Mouse (Mus musculus): ENCODE results near the gene Sdc4. TPM values are rescaled to one million over a fixed set of nuclear protein-coding genes. Genes with fewer than 3 reads are reported as not detected.

Gene Sdc4
- polyA plus RNA-seq, 1 experiment = 0.03 TPM

DNA sequence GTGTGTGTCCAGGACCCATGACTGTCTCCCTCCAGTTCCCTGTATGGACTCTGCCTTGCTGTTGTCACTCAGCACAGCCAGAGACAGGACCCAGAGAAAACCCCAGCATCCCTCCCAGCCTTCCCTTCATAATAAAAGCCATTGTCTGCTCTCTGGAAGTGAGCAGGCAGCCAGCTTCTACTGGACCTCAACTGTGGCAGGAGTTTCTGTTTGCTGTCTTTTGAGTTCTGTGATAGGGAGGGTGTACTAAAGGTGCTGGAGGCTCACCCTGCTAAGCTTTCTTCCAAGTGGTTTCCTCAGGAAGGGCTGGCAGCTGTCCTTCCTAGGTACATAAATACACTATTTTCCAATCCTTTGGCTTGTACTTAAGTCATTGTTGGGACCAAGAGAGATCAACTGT is 21.5 kb upstream of the Sdc4 start:
- no peak overlapping the region for H3K4me3 ChIP-seq (replicated peaks)
- peaks cover 48% of the 10 kb centered on the region for H3K4me1 ChIP-seq (ENCODE audit: control insufficient read depth)
- no peaks in the 10 kb centered on the region for H3K27me3 ChIP-seq (ENCODE audit: control insufficient read depth)
- no peaks in the 10 kb centered on the region for H3K9me3 ChIP-seq (ENCODE audit: control insufficient read depth, low read length)
- H3K36me3 ChIP-seq (ENCODE audit: control insufficient read depth) = peaks cover 45% of the 10 kb centered on the region
- TF ChIP-seq GATA1 (IDR thresholded peaks at IDR 0.05; ENCODE audit: low read length) = no peak
- no peak for TF ChIP-seq TAL1 (IDR thresholded peaks at IDR 0.05; ENCODE audit: low read length)

DNA sequence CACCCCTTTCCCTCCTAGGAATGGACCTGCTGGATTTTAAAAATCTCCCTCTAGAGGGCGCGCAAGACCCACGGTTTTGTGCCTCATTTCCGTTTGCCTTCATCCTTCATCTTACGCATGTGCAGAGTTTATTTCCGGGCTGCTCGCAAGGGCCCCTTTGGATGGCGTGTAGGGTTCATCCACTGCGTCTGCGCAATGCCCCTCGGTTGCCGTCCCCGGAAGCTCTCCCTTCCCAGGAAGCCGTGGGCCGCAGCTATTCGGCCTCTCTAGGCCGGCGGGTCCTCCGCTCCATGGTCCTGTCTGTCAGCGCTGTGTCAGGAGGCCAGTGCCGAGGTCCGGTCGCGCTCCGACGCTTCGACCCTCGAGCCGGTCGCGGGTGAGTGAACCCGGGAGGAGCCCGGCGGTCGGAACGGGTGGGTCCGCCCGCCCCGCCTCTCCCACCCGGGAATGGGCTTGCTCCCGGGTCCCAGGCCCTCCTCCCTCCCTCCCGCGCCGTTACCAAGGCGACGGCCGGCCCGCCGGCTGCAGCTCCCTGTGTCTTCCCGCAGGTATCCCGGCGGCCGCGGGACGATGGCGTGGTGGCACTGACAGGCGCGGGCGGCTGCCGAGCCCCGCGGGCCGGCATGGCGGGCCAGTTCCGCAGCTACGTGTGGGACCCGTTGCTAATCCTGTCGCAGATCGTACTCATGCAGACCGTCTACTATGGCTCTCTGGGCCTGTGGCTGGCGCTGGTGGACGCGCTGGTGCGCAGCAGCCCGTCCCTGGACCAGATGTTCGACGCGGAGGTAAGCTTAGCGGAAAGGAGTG is 17.3 kb upstream of the Sdc4 start, which contains the start of gene Gm20458:
Gm20458 (plus strand) TSS at position 223 of the 807 bp plus-strand sequence.
- TF ChIP-seq GATA1 (IDR thresholded peaks at IDR 0.05; ENCODE audit: low read length) (no peak), TAL1 (IDR thresholded peaks at IDR 0.05; ENCODE audit: low read length) (no peak)

DNA sequence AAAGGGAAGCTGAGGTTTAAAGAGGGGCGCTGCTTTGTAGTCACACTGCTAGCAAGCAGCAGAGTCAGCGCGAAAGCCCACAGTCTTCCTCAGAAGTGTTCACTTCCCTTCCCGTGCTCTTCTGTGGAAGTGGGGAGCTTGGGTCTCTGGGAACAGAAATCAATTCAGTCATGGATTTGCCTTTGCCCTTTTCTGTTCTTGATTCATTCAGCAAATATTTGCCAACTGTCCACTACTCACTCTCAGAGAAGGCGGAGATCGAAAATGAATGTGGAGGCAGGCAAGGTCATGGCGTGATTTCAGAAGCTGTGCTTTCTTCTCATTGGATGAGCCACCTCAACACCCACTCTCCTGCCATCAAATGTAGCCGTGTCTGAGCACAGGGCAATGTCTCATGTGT is 14.8 kb upstream of the Sdc4 start:
- Histone ChIP-seq H3K9me3 (ENCODE audit: control insufficient read depth, low read length) (no peaks in the 10 kb centered on the region), H3K4me3 (replicated peaks) (no peak overlapping the region), H3K36me3 (ENCODE audit: control insufficient read depth) (peaks cover 10% of the 10 kb centered on the region), H3K4me1 (ENCODE audit: control insufficient read depth) (peaks cover 25% of the 10 kb centered on the region), H3K27me3 (ENCODE audit: control insufficient read depth) (peaks cover 8% of the 10 kb centered on the region)
- TF ChIP-seq TAL1 (IDR thresholded peaks at IDR 0.05; ENCODE audit: low read length) (no peak), GATA1 (IDR thresholded peaks at IDR 0.05; ENCODE audit: low read length) (no peak)

More for the DNA sequence above, 17.3 kb upstream of the Sdc4 start, which contains the start of gene Gm20458:
- peaks cover 8% of the 10 kb centered on the region for H3K27me3 ChIP-seq (ENCODE audit: control insufficient read depth)
- peaks cover 34% of the 10 kb centered on the region for H3K4me1 ChIP-seq (ENCODE audit: control insufficient read depth)
- H3K9me3 ChIP-seq (ENCODE audit: control insufficient read depth, low read length) = no peaks in the 10 kb centered on the region
- H3K36me3 ChIP-seq (ENCODE audit: control insufficient read depth) = peaks cover 34% of the 10 kb centered on the region
- H3K4me3 ChIP-seq (replicated peaks) = peak within 1 kb of the TSS; percentile 76

DNA sequence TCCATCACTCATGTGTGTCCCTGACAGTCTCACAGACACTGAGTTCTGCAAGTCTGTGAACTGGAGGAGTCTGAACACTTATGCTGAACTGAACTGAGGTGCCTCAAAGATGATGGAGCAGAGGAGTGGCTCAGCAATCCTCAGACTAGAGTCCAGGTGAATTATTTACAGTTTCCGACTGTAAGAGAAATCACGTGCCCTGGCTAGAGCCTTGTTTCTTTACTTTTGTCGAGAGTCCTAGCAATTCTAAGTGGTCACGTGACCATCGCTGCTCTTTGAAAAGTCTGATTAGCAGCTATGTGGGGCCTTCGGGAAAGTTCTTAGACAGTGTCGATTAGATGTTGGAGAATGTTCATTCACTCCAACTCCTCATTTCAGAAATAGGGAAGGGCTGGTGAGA is 14.3 kb upstream of the Sdc4 start:
- Histone ChIP-seq H3K4me1 (ENCODE audit: control insufficient read depth) (peaks cover 21% of the 10 kb centered on the region), H3K9me3 (ENCODE audit: control insufficient read depth, low read length) (no peaks in the 10 kb centered on the region), H3K4me3 (replicated peaks) (no peak overlapping the region), H3K36me3 (ENCODE audit: control insufficient read depth) (peaks cover 4% of the 10 kb centered on the region), H3K27me3 (ENCODE audit: control insufficient read depth) (peaks cover 8% of the 10 kb centered on the region)
- no peak for TF ChIP-seq GATA1 (IDR thresholded peaks at IDR 0.05; ENCODE audit: low read length)
- no peak for TF ChIP-seq TAL1 (IDR thresholded peaks at IDR 0.05; ENCODE audit: low read length)

DNA sequence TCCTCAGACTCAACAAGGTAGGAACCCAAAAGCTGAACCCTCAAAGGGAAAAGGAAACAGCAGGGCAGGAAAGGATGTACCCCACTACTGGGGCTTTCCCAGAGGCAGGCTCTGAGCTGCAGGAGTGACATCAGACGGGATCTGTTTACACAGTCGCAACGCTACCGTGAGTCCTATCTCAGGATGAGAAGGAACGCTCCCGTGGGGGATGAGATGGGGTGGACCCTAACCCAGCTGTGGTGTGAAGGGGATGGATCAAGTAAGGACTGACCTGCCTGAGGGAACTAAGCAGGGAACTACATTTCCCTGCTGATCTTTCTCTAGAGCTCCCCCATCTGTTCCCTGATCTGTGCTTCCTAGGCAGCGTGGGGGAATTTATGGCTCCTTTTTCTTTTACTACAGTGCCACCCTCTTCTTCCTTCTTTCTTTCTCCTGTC is 13.2 kb upstream of the Sdc4 start, which contains the start of gene Sys1:
Sys1 (plus strand) TSS at position 101 of the 437 bp plus-strand sequence.
- Histone ChIP-seq H3K9me3 (ENCODE audit: control insufficient read depth, low read length) (no peaks in the 10 kb centered on the region), H3K4me3 (replicated peaks) (no peak within 1 kb of the TSS), H3K27me3 (ENCODE audit: control insufficient read depth) (peaks cover 8% of the 10 kb centered on the region), H3K36me3 (ENCODE audit: control insufficient read depth) (no peaks in the 10 kb centered on the region), H3K4me1 (ENCODE audit: control insufficient read depth) (peaks cover 11% of the 10 kb centered on the region)
- no peak for TF ChIP-seq TAL1 (IDR thresholded peaks at IDR 0.05; ENCODE audit: low read length)
- TF ChIP-seq GATA1 (IDR thresholded peaks at IDR 0.05; ENCODE audit: low read length) = no peak

DNA sequence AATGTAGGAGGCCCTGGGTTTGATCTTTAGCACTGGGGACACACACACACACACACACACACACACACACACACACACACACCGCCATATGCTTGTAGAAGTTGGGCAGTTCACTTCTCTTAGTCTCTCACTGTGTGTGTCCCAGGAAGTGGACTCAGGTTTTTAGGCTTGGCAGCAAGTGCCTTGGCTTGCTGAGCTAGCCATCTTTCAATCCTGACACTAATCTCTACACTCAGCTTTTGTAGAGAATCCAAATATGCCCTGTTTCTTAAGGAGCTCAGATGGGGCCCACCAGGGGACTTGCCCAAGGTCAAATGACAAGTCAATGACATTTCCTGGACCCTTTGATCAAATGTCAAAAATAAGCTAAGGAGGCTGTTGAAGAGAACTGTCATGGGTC is 12.7 kb upstream of the Sdc4 start:
- H3K9me3 ChIP-seq (ENCODE audit: control insufficient read depth, low read length) = no peaks in the 10 kb centered on the region
- no peaks in the 10 kb centered on the region for H3K36me3 ChIP-seq (ENCODE audit: control insufficient read depth)
- TF ChIP-seq GATA1 (IDR thresholded peaks at IDR 0.05; ENCODE audit: low read length) = no peak
- no peak for TF ChIP-seq TAL1 (IDR thresholded peaks at IDR 0.05; ENCODE audit: low read length)
- peaks cover 8% of the 10 kb centered on the region for H3K27me3 ChIP-seq (ENCODE audit: control insufficient read depth)
- H3K4me1 ChIP-seq (ENCODE audit: control insufficient read depth) = peaks cover 7% of the 10 kb centered on the region
- no peak overlapping the region for H3K4me3 ChIP-seq (replicated peaks)

DNA sequence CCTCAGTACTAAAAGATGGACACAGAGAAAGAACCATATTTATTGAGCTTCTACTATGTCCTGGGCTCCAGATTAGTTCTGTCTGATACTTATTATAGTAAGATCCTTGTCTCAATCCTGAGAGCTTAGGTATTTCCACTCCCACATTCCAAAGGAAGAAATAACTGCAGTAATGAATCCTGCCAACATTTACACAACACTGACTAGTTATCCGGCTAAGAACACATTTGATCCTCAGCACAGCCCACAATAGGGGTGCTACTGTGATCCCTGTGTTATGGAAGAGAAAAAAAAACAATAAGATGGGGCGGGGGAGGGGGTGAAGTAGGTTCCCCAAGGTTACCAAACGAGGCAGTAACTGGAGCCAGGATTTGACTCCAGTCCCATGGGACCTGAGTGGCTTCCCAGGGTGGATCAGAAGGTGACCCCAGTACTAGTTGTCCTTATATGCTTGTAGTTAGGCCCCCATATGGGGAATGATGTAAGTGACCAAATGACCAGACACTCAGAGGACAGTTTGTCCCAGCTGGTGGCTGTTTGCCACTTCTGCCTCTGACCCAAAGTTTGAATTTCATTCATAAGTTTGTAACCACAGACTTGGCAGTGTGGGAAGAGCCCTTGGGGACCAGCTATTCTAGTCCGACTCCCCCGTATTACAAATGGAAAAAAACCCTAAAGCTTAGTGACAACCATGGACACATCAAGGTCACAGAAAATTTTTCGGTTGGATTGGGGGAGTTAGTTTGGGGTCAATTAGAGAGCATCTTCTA is 11.9 kb upstream of the Sdc4 start:
- Histone ChIP-seq H3K4me3 (replicated peaks) (no peak overlapping the region), H3K9me3 (ENCODE audit: control insufficient read depth, low read length) (no peaks in the 10 kb centered on the region), H3K4me1 (ENCODE audit: control insufficient read depth) (no peaks in the 10 kb centered on the region), H3K36me3 (ENCODE audit: control insufficient read depth) (no peaks in the 10 kb centered on the region), H3K27me3 (ENCODE audit: control insufficient read depth) (peaks cover 8% of the 10 kb centered on the region)
- no peak for TF ChIP-seq GATA1 (IDR thresholded peaks at IDR 0.05; ENCODE audit: low read length)
- no peak for TF ChIP-seq TAL1 (IDR thresholded peaks at IDR 0.05; ENCODE audit: low read length)

DNA sequence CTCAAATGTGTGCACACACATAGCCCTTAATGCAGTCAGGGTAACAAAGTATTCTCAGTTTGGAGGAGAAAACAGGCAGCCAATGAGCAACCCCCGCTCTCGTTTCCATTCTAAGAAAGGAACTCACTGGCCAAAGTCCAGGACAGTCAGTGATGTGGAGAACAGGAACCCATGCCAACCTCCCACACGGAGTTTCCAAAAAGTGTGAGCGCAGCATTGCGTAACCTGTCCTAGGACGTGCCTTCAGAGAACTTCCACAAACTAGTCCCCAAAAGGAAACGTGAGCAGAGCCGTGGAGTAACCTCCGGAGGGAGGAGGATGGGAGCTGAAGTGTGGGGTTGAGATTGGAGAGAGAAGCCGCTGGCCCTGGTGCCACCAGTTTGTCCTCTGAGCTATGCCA is 11.2 kb upstream of the Sdc4 start:
- TF ChIP-seq TAL1 (IDR thresholded peaks at IDR 0.05; ENCODE audit: low read length) (no peak), GATA1 (IDR thresholded peaks at IDR 0.05; ENCODE audit: low read length) (no peak)

DNA sequence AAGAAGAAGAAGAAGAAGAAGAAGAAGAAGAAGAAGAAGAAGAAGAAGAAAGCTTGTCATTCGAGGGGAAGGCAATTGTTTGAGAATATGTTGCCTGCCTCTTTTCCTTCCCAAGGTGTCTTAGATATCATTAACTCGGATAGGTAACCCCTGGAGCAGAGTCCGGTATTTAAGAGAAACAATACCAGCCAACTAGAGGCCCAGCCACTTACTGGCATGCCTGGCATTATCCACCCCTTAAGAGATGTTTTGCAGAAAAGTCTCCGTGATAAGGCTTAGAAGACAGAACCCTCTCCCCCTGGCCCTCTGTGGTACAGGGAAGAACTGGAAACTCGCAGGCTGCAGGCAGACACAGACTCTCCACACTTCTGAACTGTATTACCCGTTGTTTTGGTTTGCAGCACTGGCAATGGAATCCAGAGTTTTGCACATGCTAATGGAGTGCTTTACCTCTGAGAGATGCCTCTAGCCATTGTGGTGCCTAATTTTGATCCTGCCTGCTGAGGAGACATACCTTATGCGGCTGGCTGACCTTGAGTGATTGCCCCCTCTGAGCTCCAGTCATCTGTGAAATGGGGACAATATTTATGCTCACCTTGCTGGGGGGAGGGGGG is 10.3 kb upstream of the Sdc4 start:
- H3K36me3 ChIP-seq (ENCODE audit: control insufficient read depth) = no peaks in the 10 kb centered on the region
- H3K9me3 ChIP-seq (ENCODE audit: control insufficient read depth, low read length) = no peaks in the 10 kb centered on the region

More for the DNA sequence above, 11.2 kb upstream of the Sdc4 start:
- Histone ChIP-seq H3K9me3 (ENCODE audit: control insufficient read depth, low read length) (no peaks in the 10 kb centered on the region), H3K27me3 (ENCODE audit: control insufficient read depth) (peaks cover 8% of the 10 kb centered on the region), H3K4me1 (ENCODE audit: control insufficient read depth) (no peaks in the 10 kb centered on the region), H3K36me3 (ENCODE audit: control insufficient read depth) (no peaks in the 10 kb centered on the region), H3K4me3 (replicated peaks) (no peak overlapping the region)

More for the DNA sequence above, 10.3 kb upstream of the Sdc4 start:
- no peak for TF ChIP-seq GATA1 (IDR thresholded peaks at IDR 0.05; ENCODE audit: low read length)
- TF ChIP-seq TAL1 (IDR thresholded peaks at IDR 0.05; ENCODE audit: low read length) = no peak
- no peaks in the 10 kb centered on the region for H3K4me1 ChIP-seq (ENCODE audit: control insufficient read depth)
- H3K4me3 ChIP-seq (replicated peaks) = no peak overlapping the region
- H3K27me3 ChIP-seq (ENCODE audit: control insufficient read depth) = peaks cover 8% of the 10 kb centered on the region
